Mouse (Mus musculus) spleen, adult 2 months (tissue): ENCODE measurements at regions not wholly inside any gene's neighbourhood (a gene's known extent, or its start where the extent isn't known, plus 50 kb on each side); places are given as distances from the start of the nearest gene placed in this dataset.
A peak's percentile ranks its signal among the peaks of the same experiment; 100 is the strongest.

Experiments
- DNase-seq, 2 experiments: peaks; one replicate each; pipeline versions ENCODE4 v3.0.0 to v3.0.0-alpha.2; 2012 to 2021; ENCODE audit warnings: low spot score in 2 of 2, low read depth in 1 of 2
- H3K27ac ChIP-seq: fragments of 200-500 bp; 2 replicates; pipeline ENCODE4 v1.5.1; 2012; ENCODE audit warnings: low read length, inconsistent platforms; ENCODE audit not compliant: insufficient read depth
- H3K27me3 ChIP-seq: fragments of 200-500 bp; 2 replicates; pipeline ENCODE4 v1.6.1; 2012; ENCODE audit warnings: mild to moderate bottlenecking, moderate library complexity, low read length, inconsistent platforms; ENCODE audit not compliant: control insufficient read depth, insufficient read depth
- H3K36me3 ChIP-seq: fragments of 200-500 bp; 2 replicates; pipeline ENCODE4 v1.6.1; 2012; ENCODE audit warnings: mild to moderate bottlenecking, low read length, inconsistent platforms; ENCODE audit not compliant: control insufficient read depth, insufficient read depth
- H3K4me1 ChIP-seq: fragments of 200-500 bp; 2 replicates; pipeline ENCODE4 v1.6.1; 2011; ENCODE audit warnings: inconsistent platforms; ENCODE audit not compliant: control insufficient read depth, insufficient read depth, insufficient read length
- H3K4me3 ChIP-seq: fragments of 200-500 bp; 2 replicates; pipeline ENCODE4 v1.5.1; 2011; ENCODE audit warnings: mild to moderate bottlenecking, inconsistent platforms; ENCODE audit not compliant: insufficient read depth, insufficient read length; ENCODE audit errors: extremely low read depth
- CTCF ChIP-seq: fragments of 200-500 bp; IDR thresholded peaks from 2 replicates; pipeline ENCODE4 v1.5.1; 2011; ENCODE audit warnings: mild to moderate bottlenecking, inconsistent platforms; ENCODE audit not compliant: insufficient read depth, insufficient read length, insufficient replicate concordance; ENCODE audit errors: extremely low read depth
- POLR2A ChIP-seq: fragments of 200-500 bp; IDR thresholded peaks from 2 replicates; pipeline ENCODE4 v1.6.1; 2011; ENCODE audit warnings: low read depth, low read length, inconsistent platforms
- WGBS: fragments of 180-500 bp; shearing (Covaris S2); methylation state at CpG from one replicate; pipeline ENCODE4 v1.1.7; 2018; 5-methylcytosine and 5-hydroxymethylcytosine counted together

- Histone ChIP-seq H3K4me3 (no peak overlapping the region), H3K27ac (no peak overlapping the region), H3K4me1 (no peaks in the 10 kb centered on the region), H3K27me3 (no peaks in the 10 kb centered on the region), H3K36me3 (no peaks in the 10 kb centered on the region)
- TF ChIP-seq POLR2A (no peak), CTCF (no peak)
- 91% methylated on average over 8 of the region's 8 CpGs for WGBS
- no peak for DNase-seq
Measured at GRCm38 (mm10) chr4:150800774-150801173, 52.9 kb upstream of the Errfi1 start.

- TF ChIP-seq CTCF (no peak), POLR2A (no peak)
- Histone ChIP-seq H3K36me3 (no peaks in the 10 kb centered on the region), H3K27me3 (no peaks in the 10 kb centered on the region), H3K4me1 (no peaks in the 10 kb centered on the region), H3K4me3 (no peak overlapping the region; the same call in 1 of the 2 replicates), H3K27ac (peak overlapping the region; percentile 48)
- WGBS, result 25% methylated on average over 22 of the region's 22 CpGs
- DNase-seq, result peak in 1 of 2 experiments; percentile 23
Measured at GRCm38 (mm10) chr4:150799550-150800398, 53.9 kb upstream of the Errfi1 start.

GRCm38 (mm10) chr4:150798783-150799530 is 54.8 kb upstream of the Errfi1 start:
- TF ChIP-seq CTCF (no peak), POLR2A (no peak)
- H3K27me3 ChIP-seq, result no peaks in the 10 kb centered on the region
- H3K4me1 ChIP-seq, result no peaks in the 10 kb centered on the region
- peak in 1 of 2 experiments; percentile 17 for DNase-seq
- H3K4me3 ChIP-seq, result no peak overlapping the region; the same call in 1 of the 2 replicates
- no peaks in the 10 kb centered on the region for H3K36me3 ChIP-seq
- H3K27ac ChIP-seq, result peak overlapping the region; percentile 48
- 8% methylated on average over 13 of the region's 13 CpGs for WGBS

DNA sequence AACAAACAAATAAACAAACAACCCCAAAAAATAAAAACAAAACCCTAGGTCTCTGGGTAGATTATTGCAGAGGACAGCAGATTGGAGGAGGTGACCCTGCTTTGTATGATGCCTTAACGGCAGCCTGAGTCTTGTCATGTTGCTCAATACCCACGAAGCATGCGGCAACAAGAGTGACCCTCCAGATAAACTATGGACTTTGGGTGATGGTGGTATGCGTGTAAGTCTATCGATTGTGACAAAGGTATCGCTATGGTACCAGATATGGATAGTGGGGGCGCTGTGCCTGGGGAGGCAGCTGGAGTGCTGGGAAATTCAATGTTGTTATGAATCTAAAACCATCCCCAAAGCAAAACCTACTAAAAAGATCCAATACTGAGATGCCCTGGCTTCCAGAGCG is 55.4 kb upstream of the Errfi1 start:
- no peak for DNase-seq
- H3K4me1 ChIP-seq, result no peaks in the 10 kb centered on the region
- TF ChIP-seq POLR2A (no peak), CTCF (no peak)
- no peak overlapping the region for H3K4me3 ChIP-seq
- no peaks in the 10 kb centered on the region for H3K27me3 ChIP-seq
- H3K36me3 ChIP-seq, result no peaks in the 10 kb centered on the region
- H3K27ac ChIP-seq, result no peak overlapping the region; the same call in 1 of the 2 replicates
- WGBS, result 89% methylated on average over 8 of the region's 8 CpGs

DNA sequence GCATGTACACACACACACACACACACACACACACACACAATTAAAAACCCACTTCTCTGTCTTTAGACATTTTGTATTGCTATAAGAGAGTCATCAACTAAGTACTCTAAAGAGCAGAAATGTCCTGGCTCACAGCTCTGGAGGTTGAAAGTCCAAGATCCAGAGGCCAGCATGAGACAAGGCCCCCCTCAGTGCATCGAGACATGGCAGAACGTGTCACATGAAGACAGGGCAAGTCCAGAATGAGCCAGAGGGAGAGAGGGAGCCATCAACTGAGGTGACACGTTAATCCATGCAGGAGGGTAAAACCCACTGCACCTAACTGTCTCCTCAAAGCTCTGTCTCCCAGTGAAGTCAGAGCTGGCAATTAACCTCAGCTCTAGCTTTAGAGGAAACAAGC is 56.7 kb upstream of the Errfi1 start:
- Histone ChIP-seq H3K4me3 (no peak overlapping the region), H3K36me3 (no peaks in the 10 kb centered on the region), H3K27me3 (no peaks in the 10 kb centered on the region), H3K27ac (no peak overlapping the region), H3K4me1 (no peaks in the 10 kb centered on the region)
- TF ChIP-seq CTCF (no peak), POLR2A (no peak)
- WGBS, result 92% methylated on average over 3 of the region's 3 CpGs
- DNase-seq, result no peak

DNA sequence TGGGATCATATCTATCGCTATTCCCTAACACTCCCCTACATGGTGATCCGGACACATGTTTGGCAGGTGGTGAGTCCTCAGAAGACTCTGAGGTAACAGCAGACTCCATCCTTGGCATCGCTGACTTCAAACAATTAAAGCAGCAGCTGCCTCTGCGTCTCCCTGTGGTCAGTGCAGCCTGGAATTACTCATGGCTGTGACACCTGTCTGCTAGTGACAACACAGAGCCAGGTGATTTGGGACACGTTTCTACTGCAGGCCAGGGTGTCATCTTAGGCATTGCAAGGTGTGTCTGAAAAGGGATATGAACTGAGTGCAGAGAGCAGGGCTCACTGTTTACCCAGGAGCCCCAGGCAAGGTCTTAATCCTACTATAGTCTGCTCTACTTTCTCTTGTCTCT is 58.8 kb upstream of the Errfi1 start:
- TF ChIP-seq POLR2A (no peak), CTCF (no peak)
- H3K27me3 ChIP-seq, result no peaks in the 10 kb centered on the region
- 85% methylated on average over 5 of the region's 5 CpGs for WGBS
- DNase-seq, result no peak
- no peaks in the 10 kb centered on the region for H3K36me3 ChIP-seq
- no peak overlapping the region for H3K4me3 ChIP-seq
- H3K27ac ChIP-seq, result no peak overlapping the region
- H3K4me1 ChIP-seq, result no peaks in the 10 kb centered on the region

GRCm38 (mm10) chr4:150794257-150794794 is 59.4 kb upstream of the Errfi1 start:
- WGBS, result 86% methylated on average over 9 of the region's 9 CpGs
- Histone ChIP-seq H3K27me3 (no peaks in the 10 kb centered on the region), H3K27ac (no peak overlapping the region), H3K36me3 (no peaks in the 10 kb centered on the region), H3K4me3 (no peak overlapping the region), H3K4me1 (no peaks in the 10 kb centered on the region)
- DNase-seq, result no peak
- TF ChIP-seq POLR2A (no peak), CTCF (no peak)
